Mouse (Mus musculus): ENCODE results near the gene Cfap20. TPM values are rescaled to one million over a fixed set of nuclear protein-coding genes. Genes with fewer than 3 reads are reported as not detected.

Cfap20 gene
- polyA plus RNA-seq, 2 experiments = 30.1 to 34.8 TPM

DNA sequence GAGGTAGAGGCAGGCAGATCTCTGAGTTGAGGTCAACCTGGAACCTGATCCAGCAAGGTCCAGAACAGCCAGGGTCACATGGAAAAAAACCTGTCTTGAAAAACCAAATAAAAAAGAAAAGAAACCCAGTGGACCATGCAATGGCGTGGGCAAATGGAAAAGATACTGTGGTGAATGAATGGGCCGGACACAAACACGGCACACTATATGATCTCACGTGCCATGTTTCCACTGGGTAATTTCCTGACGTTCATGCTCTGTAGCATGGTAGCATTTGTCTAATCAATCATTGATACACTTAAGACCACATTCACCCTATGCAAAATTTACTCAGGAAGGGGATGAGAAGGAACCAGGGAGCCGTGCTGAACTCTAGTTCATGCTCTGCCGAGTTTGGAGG, 43.6 kb downstream of the Cfap20 start:
- no peak for ATAC-seq (ENCODE audit: insufficient read depth)
- WGBS (ENCODE audit: insufficient replicate concordance) = 64% methylated on average over 7 of the region's 7 CpGs

DNA sequence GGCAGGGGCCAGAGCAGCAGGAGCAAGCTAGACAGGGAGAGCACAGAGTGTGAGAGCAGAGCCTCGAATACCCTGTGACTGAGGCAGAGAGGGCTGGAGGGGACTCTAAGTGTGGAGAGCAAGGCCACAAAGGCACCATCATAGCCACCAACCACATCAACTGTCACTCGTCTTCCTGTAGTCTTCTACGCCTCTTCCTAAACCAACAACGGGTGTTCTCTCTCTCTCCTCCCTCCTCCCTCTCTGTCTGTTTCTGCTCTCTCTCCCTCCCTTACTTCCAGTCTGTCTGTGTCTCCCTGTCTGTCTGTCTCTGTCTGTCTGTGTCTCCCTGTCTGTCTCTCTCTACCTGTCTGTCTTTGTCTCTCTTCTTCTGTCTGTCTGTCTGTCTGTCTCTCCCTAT, 44.4 kb downstream of the Cfap20 start:
- H3K4me3 ChIP-seq (ENCODE audit: insufficient read depth in 1 of 2, low read depth in 2 of 2, low read length in 2 of 2) = no peak overlapping the region
- no peak for ATAC-seq (ENCODE audit: insufficient read depth)
- 12% methylated on average over 4 of the region's 4 CpGs for WGBS (ENCODE audit: insufficient replicate concordance)
- H3K9me3 ChIP-seq (ENCODE audit: control insufficient read depth, low read length) = no peaks in the 10 kb centered on the region
- no peak overlapping the region for H3K27ac ChIP-seq
- no peak overlapping the region for H3K9ac ChIP-seq (replicated peaks)
- DNase-seq (ENCODE audit: low read depth in 3 of 3, low spot score in 3 of 3) = no peak
- H3K4me1 ChIP-seq (replicated peaks; ENCODE audit: control insufficient read depth in 2 of 2, insufficient read depth in 2 of 2, low read length in 1 of 2) = peaks cover 0 to 4% of the 10 kb centered on the region in 2 experiments; a peak in 1 of 4 replicates
- H3K36me3 ChIP-seq (replicated peaks; ENCODE audit: control insufficient read depth, insufficient read depth, low read depth) = no peaks in the 10 kb centered on the region
- TF ChIP-seq EP300 (IDR thresholded peaks at IDR 0.05; ENCODE audit: low read depth) = no peak
- no peak for TF ChIP-seq CTCF (IDR thresholded peaks at IDR 0.05; ENCODE audit: low read depth)
- no peaks in the 10 kb centered on the region for H3K27me3 ChIP-seq (ENCODE audit: control insufficient read depth, insufficient read depth, low read length)
- H3K4me2 ChIP-seq (ENCODE audit: low read depth) = no peak overlapping the region

More for the DNA sequence above, 43.6 kb downstream of the Cfap20 start:
- H3K4me3 ChIP-seq (ENCODE audit: insufficient read depth in 1 of 2, low read depth in 2 of 2, low read length in 2 of 2) = no peak overlapping the region
- H3K36me3 ChIP-seq (replicated peaks; ENCODE audit: control insufficient read depth, insufficient read depth, low read depth) = no peaks in the 10 kb centered on the region
- H3K4me1 ChIP-seq (replicated peaks; ENCODE audit: control insufficient read depth in 2 of 2, insufficient read depth in 2 of 2, low read length in 1 of 2) = peaks cover 0 to 4% of the 10 kb centered on the region in 2 experiments; a peak in 1 of 4 replicates
- no peaks in the 10 kb centered on the region for H3K9me3 ChIP-seq (ENCODE audit: control insufficient read depth, low read length)
- H3K27ac ChIP-seq = no peak overlapping the region
- no peak for TF ChIP-seq CTCF (IDR thresholded peaks at IDR 0.05; ENCODE audit: low read depth)
- H3K9ac ChIP-seq (replicated peaks) = no peak overlapping the region
- H3K27me3 ChIP-seq (ENCODE audit: control insufficient read depth, insufficient read depth, low read length) = no peaks in the 10 kb centered on the region
- no peak for DNase-seq (ENCODE audit: low read depth in 3 of 3, low spot score in 3 of 3)
- no peak overlapping the region for H3K4me2 ChIP-seq (ENCODE audit: low read depth)

DNA sequence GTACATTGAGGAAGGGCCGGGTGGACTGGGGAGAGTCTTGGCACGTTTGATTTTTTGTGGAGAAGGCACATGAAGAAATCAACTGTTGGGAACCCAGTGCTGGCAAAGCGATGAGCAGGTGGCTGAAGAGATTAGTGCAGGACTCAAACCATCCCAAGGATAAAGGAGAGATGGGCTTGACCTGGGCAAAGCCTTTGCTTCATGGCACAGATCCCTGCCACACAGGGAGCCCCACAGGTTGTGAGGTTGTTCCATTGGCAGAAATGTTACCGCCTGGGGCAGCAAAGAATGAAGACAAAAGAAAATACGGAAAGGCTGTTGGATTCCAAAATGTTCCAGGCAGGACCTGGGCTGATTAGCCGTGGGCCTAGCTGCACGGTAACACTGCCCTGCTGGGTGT, 46.7 kb downstream of the Cfap20 start:
- Histone ChIP-seq H3K9me3 (ENCODE audit: control insufficient read depth, low read length) (no peaks in the 10 kb centered on the region), H3K36me3 (replicated peaks; ENCODE audit: control insufficient read depth, insufficient read depth, low read depth) (no peaks in the 10 kb centered on the region), H3K4me2 (ENCODE audit: low read depth) (no peak overlapping the region), H3K4me3 (ENCODE audit: insufficient read depth in 1 of 2, low read depth in 2 of 2, low read length in 2 of 2) (no peak overlapping the region), H3K9ac (replicated peaks) (no peak overlapping the region), H3K27me3 (ENCODE audit: control insufficient read depth, insufficient read depth, low read length) (no peaks in the 10 kb centered on the region), H3K27ac (no peak overlapping the region), H3K4me1 (replicated peaks; ENCODE audit: control insufficient read depth in 2 of 2, insufficient read depth in 2 of 2, low read length in 1 of 2) (peaks cover 0 to 4% of the 10 kb centered on the region in 2 experiments; a peak in 1 of 4 replicates)
- no peak for TF ChIP-seq CTCF (IDR thresholded peaks at IDR 0.05; ENCODE audit: low read depth)
- no peak for TF ChIP-seq EP300 (IDR thresholded peaks at IDR 0.05; ENCODE audit: low read depth)
- DNase-seq (ENCODE audit: low read depth in 3 of 3, low spot score in 3 of 3) = no peak
- ATAC-seq (ENCODE audit: insufficient read depth) = no peak
- 66% methylated on average over 7 of the region's 7 CpGs for WGBS (ENCODE audit: insufficient replicate concordance)

DNA sequence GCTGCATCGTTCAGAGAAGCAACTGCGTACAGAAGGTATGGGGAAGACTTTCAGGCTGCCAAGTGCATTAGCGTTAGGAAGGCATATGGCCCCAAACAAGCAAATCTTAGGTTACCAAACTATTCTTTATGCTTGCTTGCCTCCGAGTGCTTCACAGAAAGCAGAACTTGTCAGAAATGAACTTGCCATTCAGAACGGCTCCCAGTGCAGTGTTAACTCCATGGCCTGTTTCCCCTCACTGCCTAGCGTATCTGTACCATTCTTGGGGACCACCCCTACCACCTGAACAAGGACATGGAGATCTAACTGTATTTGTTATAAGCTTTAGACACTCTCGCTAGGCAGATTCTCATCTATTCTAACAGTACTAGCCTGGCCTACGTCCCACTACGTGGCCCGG, 47.4 kb downstream of the Cfap20 start:
- no peaks in the 10 kb centered on the region for H3K36me3 ChIP-seq (replicated peaks; ENCODE audit: control insufficient read depth, insufficient read depth, low read depth)
- H3K9ac ChIP-seq (replicated peaks) = no peak overlapping the region
- DNase-seq (ENCODE audit: low read depth in 3 of 3, low spot score in 3 of 3) = no peak
- H3K4me2 ChIP-seq (ENCODE audit: low read depth) = no peak overlapping the region
- 71% methylated on average over 10 of the region's 10 CpGs for WGBS (ENCODE audit: insufficient replicate concordance)
- H3K27me3 ChIP-seq (ENCODE audit: control insufficient read depth, insufficient read depth, low read length) = no peaks in the 10 kb centered on the region
- no peaks in the 10 kb centered on the region for H3K9me3 ChIP-seq (ENCODE audit: control insufficient read depth, low read length)
- no peak for ATAC-seq (ENCODE audit: insufficient read depth)
- TF ChIP-seq CTCF (IDR thresholded peaks at IDR 0.05; ENCODE audit: low read depth) = no peak
- TF ChIP-seq EP300 (IDR thresholded peaks at IDR 0.05; ENCODE audit: low read depth) = no peak
- no peak overlapping the region for H3K4me3 ChIP-seq (ENCODE audit: insufficient read depth in 1 of 2, low read depth in 2 of 2, low read length in 2 of 2)
- H3K4me1 ChIP-seq (replicated peaks; ENCODE audit: control insufficient read depth in 2 of 2, insufficient read depth in 2 of 2, low read length in 1 of 2) = peaks cover 0 to 4% of the 10 kb centered on the region in 2 experiments; a peak in 1 of 4 replicates
- no peak overlapping the region for H3K27ac ChIP-seq

DNA sequence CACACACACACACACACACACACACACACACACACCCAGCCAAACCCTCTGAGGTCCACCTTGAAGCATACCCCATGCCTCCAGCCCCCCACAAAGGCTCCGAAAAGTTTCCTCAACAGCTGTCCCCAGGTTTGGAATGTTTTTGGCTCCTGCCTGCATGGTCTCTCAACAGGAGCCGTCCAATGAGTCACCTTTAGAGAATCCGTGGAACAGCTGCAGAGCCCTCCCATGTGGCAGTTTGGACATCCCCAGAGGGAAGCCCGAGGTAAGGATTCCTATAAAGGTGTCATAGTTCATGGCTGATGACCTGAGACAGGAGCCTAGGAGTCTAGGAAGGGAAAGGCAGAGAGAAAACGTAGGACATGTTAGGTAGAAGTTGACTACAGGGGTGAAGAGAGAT, 48.6 kb downstream of the Cfap20 start:
- Histone ChIP-seq H3K9me3 (ENCODE audit: control insufficient read depth, low read length) (no peaks in the 10 kb centered on the region), H3K4me1 (replicated peaks; ENCODE audit: control insufficient read depth in 2 of 2, insufficient read depth in 2 of 2, low read length in 1 of 2) (peaks cover 0 to 4% of the 10 kb centered on the region in 2 experiments; a peak in 1 of 4 replicates), H3K4me2 (ENCODE audit: low read depth) (no peak overlapping the region), H3K27ac (no peak overlapping the region), H3K36me3 (replicated peaks; ENCODE audit: control insufficient read depth, insufficient read depth, low read depth) (no peaks in the 10 kb centered on the region), H3K9ac (replicated peaks) (no peak overlapping the region), H3K27me3 (ENCODE audit: control insufficient read depth, insufficient read depth, low read length) (no peaks in the 10 kb centered on the region), H3K4me3 (ENCODE audit: insufficient read depth in 1 of 2, low read depth in 2 of 2, low read length in 2 of 2) (no peak overlapping the region)
- WGBS (ENCODE audit: insufficient replicate concordance) = 61% methylated on average over 5 of the region's 5 CpGs
- no peak for DNase-seq (ENCODE audit: low read depth in 3 of 3, low spot score in 3 of 3)
- no peak for TF ChIP-seq EP300 (IDR thresholded peaks at IDR 0.05; ENCODE audit: low read depth)
- no peak for TF ChIP-seq CTCF (IDR thresholded peaks at IDR 0.05; ENCODE audit: low read depth)
- ATAC-seq (ENCODE audit: insufficient read depth) = no peak

Data from liver, embryonic 14.5 days (tissue).